Mouse (Mus musculus): ENCODE results near the gene Serping1. TPM values are rescaled to one million over a fixed set of nuclear protein-coding genes. Genes with fewer than 3 reads are reported as not detected.

Gene Serping1
- polyA plus RNA-seq, 1 experiment = 40.5 TPM

GRCm38 (mm10) chr2:84762818-84763217, 12.4 kb downstream of the Serping1 start:
- Histone ChIP-seq H3K27me3 (ENCODE audit: control insufficient read depth, insufficient read depth, low read length) (no peaks in the 10 kb centered on the region), H3K4me3 (ENCODE audit: control insufficient read depth, low read depth, low read length) (no peak overlapping the region), H3K4me1 (ENCODE audit: control insufficient read depth, insufficient read depth, low read length) (no peaks in the 10 kb centered on the region), H3K27ac (ENCODE audit: control insufficient read depth, insufficient read depth, low read depth, low read length) (no peak overlapping the region), H3K36me3 (ENCODE audit: control insufficient read depth, insufficient read depth, low read length) (no peaks in the 10 kb centered on the region)
- no peak for TF ChIP-seq CTCF (IDR thresholded peaks at IDR 0.05; ENCODE audit: control insufficient read depth, insufficient read depth, insufficient replicate concordance, low read depth, low read length)
- no peak for TF ChIP-seq POLR2A (IDR thresholded peaks at IDR 0.05; ENCODE audit: control insufficient read depth, low read depth, low read length)

GRCm38 (mm10) chr2:84762295-84762694, 12.9 kb downstream of the Serping1 start:
- H3K4me1 ChIP-seq (ENCODE audit: control insufficient read depth, insufficient read depth, low read length) = no peaks in the 10 kb centered on the region
- H3K36me3 ChIP-seq (ENCODE audit: control insufficient read depth, insufficient read depth, low read length) = no peaks in the 10 kb centered on the region
- no peak overlapping the region for H3K27ac ChIP-seq (ENCODE audit: control insufficient read depth, insufficient read depth, low read depth, low read length)
- no peak for TF ChIP-seq POLR2A (IDR thresholded peaks at IDR 0.05; ENCODE audit: control insufficient read depth, low read depth, low read length)
- no peaks in the 10 kb centered on the region for H3K27me3 ChIP-seq (ENCODE audit: control insufficient read depth, insufficient read depth, low read length)
- no peak overlapping the region for H3K4me3 ChIP-seq (ENCODE audit: control insufficient read depth, low read depth, low read length)

GRCm38 (mm10) chr2:84761840-84762239, 13.4 kb downstream of the Serping1 start:
- H3K27me3 ChIP-seq (ENCODE audit: control insufficient read depth, insufficient read depth, low read length) = no peaks in the 10 kb centered on the region
- TF ChIP-seq CTCF (IDR thresholded peaks at IDR 0.05; ENCODE audit: control insufficient read depth, insufficient read depth, insufficient replicate concordance, low read depth, low read length) (no peak), POLR2A (IDR thresholded peaks at IDR 0.05; ENCODE audit: control insufficient read depth, low read depth, low read length) (no peak)
- no peaks in the 10 kb centered on the region for H3K36me3 ChIP-seq (ENCODE audit: control insufficient read depth, insufficient read depth, low read length)
- no peak overlapping the region for H3K27ac ChIP-seq (ENCODE audit: control insufficient read depth, insufficient read depth, low read depth, low read length)
- H3K4me1 ChIP-seq (ENCODE audit: control insufficient read depth, insufficient read depth, low read length) = no peaks in the 10 kb centered on the region
- no peak overlapping the region for H3K4me3 ChIP-seq (ENCODE audit: control insufficient read depth, low read depth, low read length)

GRCm38 (mm10) chr2:84761309-84761708, 13.9 kb downstream of the Serping1 start:
- Histone ChIP-seq H3K27me3 (ENCODE audit: control insufficient read depth, insufficient read depth, low read length) (no peaks in the 10 kb centered on the region), H3K4me3 (ENCODE audit: control insufficient read depth, low read depth, low read length) (no peak overlapping the region), H3K27ac (ENCODE audit: control insufficient read depth, insufficient read depth, low read depth, low read length) (no peak overlapping the region), H3K4me1 (ENCODE audit: control insufficient read depth, insufficient read depth, low read length) (no peaks in the 10 kb centered on the region), H3K36me3 (ENCODE audit: control insufficient read depth, insufficient read depth, low read length) (no peaks in the 10 kb centered on the region)
- TF ChIP-seq POLR2A (IDR thresholded peaks at IDR 0.05; ENCODE audit: control insufficient read depth, low read depth, low read length) (no peak), CTCF (IDR thresholded peaks at IDR 0.05; ENCODE audit: control insufficient read depth, insufficient read depth, insufficient replicate concordance, low read depth, low read length) (no peak)

- Histone ChIP-seq H3K4me1 (ENCODE audit: control insufficient read depth, insufficient read depth, low read length) (no peaks in the 10 kb centered on the region), H3K27me3 (ENCODE audit: control insufficient read depth, insufficient read depth, low read length) (no peaks in the 10 kb centered on the region), H3K36me3 (ENCODE audit: control insufficient read depth, insufficient read depth, low read length) (no peaks in the 10 kb centered on the region), H3K27ac (ENCODE audit: control insufficient read depth, insufficient read depth, low read depth, low read length) (no peak overlapping the region), H3K4me3 (ENCODE audit: control insufficient read depth, low read depth, low read length) (no peak overlapping the region)
- TF ChIP-seq CTCF (IDR thresholded peaks at IDR 0.05; ENCODE audit: control insufficient read depth, insufficient read depth, insufficient replicate concordance, low read depth, low read length) = no peak
- TF ChIP-seq POLR2A (IDR thresholded peaks at IDR 0.05; ENCODE audit: control insufficient read depth, low read depth, low read length) = no peak
Observed at GRCm38 (mm10) chr2:84760777-84761176, 14.5 kb downstream of the Serping1 start.

- Histone ChIP-seq H3K4me3 (ENCODE audit: control insufficient read depth, low read depth, low read length) (no peak overlapping the region), H3K36me3 (ENCODE audit: control insufficient read depth, insufficient read depth, low read length) (no peaks in the 10 kb centered on the region)
Observed at GRCm38 (mm10) chr2:84758542-84759127, 16.6 kb downstream of the Serping1 start.

GRCm38 (mm10) chr2:84757026-84757682, 18.1 kb downstream of the Serping1 start:
- H3K4me1 ChIP-seq (ENCODE audit: control insufficient read depth, insufficient read depth, low read length) = no peaks in the 10 kb centered on the region
- H3K27me3 ChIP-seq (ENCODE audit: control insufficient read depth, insufficient read depth, low read length) = no peaks in the 10 kb centered on the region
- H3K4me3 ChIP-seq (ENCODE audit: control insufficient read depth, low read depth, low read length) = no peak overlapping the region
- no peak overlapping the region for H3K27ac ChIP-seq (ENCODE audit: control insufficient read depth, insufficient read depth, low read depth, low read length)
- no peaks in the 10 kb centered on the region for H3K36me3 ChIP-seq (ENCODE audit: control insufficient read depth, insufficient read depth, low read length)
- TF ChIP-seq POLR2A (IDR thresholded peaks at IDR 0.05; ENCODE audit: control insufficient read depth, low read depth, low read length) = no peak
- no peak for TF ChIP-seq CTCF (IDR thresholded peaks at IDR 0.05; ENCODE audit: control insufficient read depth, insufficient read depth, insufficient replicate concordance, low read depth, low read length)

More at GRCm38 (mm10) chr2:84758542-84759127, 16.6 kb downstream of the Serping1 start:
- Histone ChIP-seq H3K27ac (ENCODE audit: control insufficient read depth, insufficient read depth, low read depth, low read length) (no peak overlapping the region), H3K4me1 (ENCODE audit: control insufficient read depth, insufficient read depth, low read length) (no peaks in the 10 kb centered on the region), H3K27me3 (ENCODE audit: control insufficient read depth, insufficient read depth, low read length) (no peaks in the 10 kb centered on the region)
- no peak for TF ChIP-seq CTCF (IDR thresholded peaks at IDR 0.05; ENCODE audit: control insufficient read depth, insufficient read depth, insufficient replicate concordance, low read depth, low read length)
- no peak for TF ChIP-seq POLR2A (IDR thresholded peaks at IDR 0.05; ENCODE audit: control insufficient read depth, low read depth, low read length)
